Mouse (Mus musculus): ENCODE data around the gene Ms4a4b. TPM values are rescaled to one million over a fixed set of nuclear protein-coding genes. Genes with fewer than 3 reads are reported as not detected.
"Not testable (repeated sequence)": the region's sequence is repeated elsewhere in the genome, so short reads cannot be mapped to it uniquely, and the experiment has no call there.

The Ms4a4b gene
- polyA plus RNA-seq, 1 experiment from 2014 or later, result not detected

DNA sequence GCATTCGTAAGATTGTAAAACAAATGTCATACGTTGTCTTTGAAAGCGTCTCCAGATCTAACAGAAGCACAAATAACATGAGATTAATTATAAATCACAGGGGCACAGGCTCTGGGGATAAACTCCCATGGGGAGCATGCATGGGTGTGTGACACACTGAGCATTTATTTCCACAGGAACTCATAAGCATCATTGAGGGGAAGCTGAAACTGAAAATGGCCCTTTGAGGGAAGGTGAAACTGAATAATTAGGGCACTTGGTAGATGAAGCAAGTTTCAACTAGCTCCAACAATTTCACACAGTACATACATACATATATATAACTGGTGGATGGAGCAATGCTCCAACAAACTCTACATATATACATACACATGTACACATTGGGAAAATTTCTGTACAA, 51.2 kb downstream of the Ms4a4b start:
- H3K9me3 ChIP-seq (ENCODE audit: control insufficient read depth, low read length), result no peaks in the 10 kb centered on the region
- WGBS, result 89% methylated on average over 3 of the region's 3 CpGs

DNA sequence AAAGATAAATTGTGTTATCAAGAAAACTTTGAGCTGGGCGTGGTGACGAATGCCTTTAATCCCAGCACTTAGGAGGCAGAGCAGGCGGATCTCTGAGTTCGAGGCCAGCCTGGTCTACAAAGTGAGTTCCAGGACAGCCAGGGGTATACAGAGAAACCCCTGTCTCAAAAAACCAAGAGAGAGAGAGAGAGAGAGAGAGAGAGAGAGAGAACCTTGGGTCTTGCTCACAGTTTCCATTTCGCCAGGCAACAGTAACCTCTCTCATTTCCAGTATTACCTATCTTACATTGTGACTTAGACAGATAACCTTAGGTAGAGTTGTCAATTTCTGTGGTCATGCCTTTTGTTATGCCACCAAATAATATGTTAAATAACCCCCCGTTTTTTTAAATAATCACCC, 53.0 kb downstream of the Ms4a4b start:
- ATAC-seq (ENCODE audit: low FRiP score, low TSS enrichment), result no peak
- Histone ChIP-seq H3K9ac (replicated peaks; ENCODE audit: low read length) (no peak overlapping the region), H3K4me2 (ENCODE audit: low read length) (no peak overlapping the region), H3K4me3 (replicated peaks; ENCODE audit: low read depth, low read length) (no peak overlapping the region), H3K4me1 (ENCODE audit: control insufficient read depth, insufficient read depth, low read length) (no peaks in the 10 kb centered on the region), H3K36me3 (ENCODE audit: control insufficient read depth, insufficient read depth, low read length) (no peaks in the 10 kb centered on the region), H3K9me3 (ENCODE audit: control insufficient read depth, low read length) (no peaks in the 10 kb centered on the region), H3K27me3 (ENCODE audit: control insufficient read depth, insufficient read depth, low read length) (no peaks in the 10 kb centered on the region), H3K27ac (replicated peaks; ENCODE audit: low read depth, low read length) (no peak overlapping the region)
- 83% methylated on average over 6 of the region's 6 CpGs for WGBS
- DNase-seq, result no peak

More for the DNA sequence above, 51.2 kb downstream of the Ms4a4b start:
- H3K4me3 ChIP-seq (replicated peaks; ENCODE audit: low read depth, low read length), result no peak overlapping the region
- H3K4me2 ChIP-seq (ENCODE audit: low read length), result no peak overlapping the region
- no peaks in the 10 kb centered on the region for H3K27me3 ChIP-seq (ENCODE audit: control insufficient read depth, insufficient read depth, low read length)
- no peaks in the 10 kb centered on the region for H3K36me3 ChIP-seq (ENCODE audit: control insufficient read depth, insufficient read depth, low read length)
- DNase-seq (no peak), ATAC-seq (ENCODE audit: low FRiP score, low TSS enrichment) (no peak)
- no peaks in the 10 kb centered on the region for H3K4me1 ChIP-seq (ENCODE audit: control insufficient read depth, insufficient read depth, low read length)
- no peak overlapping the region for H3K27ac ChIP-seq (replicated peaks; ENCODE audit: low read depth, low read length)
- no peak overlapping the region for H3K9ac ChIP-seq (replicated peaks; ENCODE audit: low read length)

DNA sequence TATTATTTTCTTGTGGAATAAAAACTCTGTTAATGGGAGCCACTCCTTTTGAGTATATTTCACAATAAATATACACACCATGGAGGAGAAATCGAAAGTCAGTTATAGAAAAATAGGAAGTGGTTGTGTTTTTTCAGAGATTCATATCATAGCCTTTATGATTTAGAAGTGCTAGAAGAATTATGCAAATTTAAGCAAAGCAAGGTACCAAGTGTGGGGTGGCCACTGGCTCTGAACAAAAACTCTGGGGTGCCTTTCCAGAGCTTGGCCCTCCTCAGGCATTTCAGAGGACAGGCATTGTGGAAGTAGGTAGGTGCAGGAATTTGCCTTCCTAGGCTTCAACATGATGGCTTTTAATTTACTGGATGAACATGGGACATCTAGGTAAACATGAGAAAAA, 53.9 kb downstream of the Ms4a4b start:
- not testable (repeated sequence) for H3K9ac ChIP-seq (replicated peaks; ENCODE audit: low read length); H3K27ac ChIP-seq (replicated peaks; ENCODE audit: low read depth, low read length); H3K4me1 ChIP-seq (ENCODE audit: control insufficient read depth, insufficient read depth, low read length); H3K4me3 ChIP-seq (replicated peaks; ENCODE audit: low read depth, low read length); H3K9me3 ChIP-seq (ENCODE audit: control insufficient read depth, low read length); H3K4me2 ChIP-seq (ENCODE audit: low read length); H3K36me3 ChIP-seq (ENCODE audit: control insufficient read depth, insufficient read depth, low read length); DNase-seq; H3K27me3 ChIP-seq (ENCODE audit: control insufficient read depth, insufficient read depth, low read length); ATAC-seq (ENCODE audit: low FRiP score, low TSS enrichment)
- WGBS, result 91% methylated on average over 1 of the region's 1 CpGs

DNA sequence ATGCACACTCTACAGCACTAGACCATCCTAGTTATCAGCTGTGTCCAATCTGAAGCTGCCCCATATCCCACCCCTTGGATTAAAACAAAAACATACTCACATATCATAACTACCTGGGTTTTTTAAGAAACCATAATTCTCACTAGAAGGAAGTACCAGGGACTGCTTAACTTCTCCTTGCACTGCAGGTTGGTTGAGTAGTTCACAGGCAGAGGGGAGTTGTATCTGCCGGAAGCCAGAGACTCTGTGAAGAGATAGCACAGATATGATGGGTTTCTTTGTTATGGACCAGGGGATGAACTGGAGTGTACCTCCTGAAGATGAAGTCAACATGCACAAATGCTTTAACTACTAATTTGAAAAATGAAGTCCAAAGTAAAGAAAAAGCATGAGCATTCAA, 57.4 kb downstream of the Ms4a4b start:
- DNase-seq, result no peak
- Histone ChIP-seq H3K27ac (replicated peaks; ENCODE audit: low read depth, low read length) (no peak overlapping the region), H3K4me3 (replicated peaks; ENCODE audit: low read depth, low read length) (no peak overlapping the region), H3K9ac (replicated peaks; ENCODE audit: low read length) (no peak overlapping the region), H3K9me3 (ENCODE audit: control insufficient read depth, low read length) (no peaks in the 10 kb centered on the region), H3K4me1 (ENCODE audit: control insufficient read depth, insufficient read depth, low read length) (no peaks in the 10 kb centered on the region), H3K27me3 (ENCODE audit: control insufficient read depth, insufficient read depth, low read length) (no peaks in the 10 kb centered on the region), H3K36me3 (ENCODE audit: control insufficient read depth, insufficient read depth, low read length) (no peaks in the 10 kb centered on the region), H3K4me2 (ENCODE audit: low read length) (no peak overlapping the region)
- WGBS, result 95% methylated on average over 1 of the region's 1 CpGs
- no peak for ATAC-seq (ENCODE audit: low FRiP score, low TSS enrichment)

DNA sequence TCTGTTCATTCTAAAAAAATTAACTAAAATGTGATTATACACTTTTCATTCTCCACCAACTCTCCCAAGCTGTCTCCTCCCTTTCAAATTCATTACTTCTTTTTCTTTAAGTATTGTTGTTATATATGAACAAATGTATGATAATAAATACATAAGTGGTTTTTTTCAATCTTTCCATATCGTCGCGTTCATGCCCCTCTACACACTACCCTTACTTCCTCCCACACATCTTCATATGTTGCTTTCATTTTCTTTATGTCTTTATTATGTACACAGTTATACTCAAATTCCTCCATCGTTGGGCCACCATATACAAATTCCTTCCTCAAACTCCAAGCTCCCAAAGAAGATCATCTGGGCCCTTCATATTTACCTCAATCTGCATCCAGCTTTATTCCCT, 58.0 kb downstream of the Ms4a4b start:
- WGBS, result 91% methylated on average over 4 of the region's 4 CpGs
- H3K27me3 ChIP-seq (ENCODE audit: control insufficient read depth, insufficient read depth, low read length), result no peaks in the 10 kb centered on the region
- DNase-seq (no peak), ATAC-seq (ENCODE audit: low FRiP score, low TSS enrichment) (no peak)
- no peak overlapping the region for H3K4me2 ChIP-seq (ENCODE audit: low read length)
- H3K4me1 ChIP-seq (ENCODE audit: control insufficient read depth, insufficient read depth, low read length), result no peaks in the 10 kb centered on the region
- no peaks in the 10 kb centered on the region for H3K36me3 ChIP-seq (ENCODE audit: control insufficient read depth, insufficient read depth, low read length)
- H3K9ac ChIP-seq (replicated peaks; ENCODE audit: low read length), result no peak overlapping the region
- no peak overlapping the region for H3K4me3 ChIP-seq (replicated peaks; ENCODE audit: low read depth, low read length)
- no peak overlapping the region for H3K27ac ChIP-seq (replicated peaks; ENCODE audit: low read depth, low read length)
- H3K9me3 ChIP-seq (ENCODE audit: control insufficient read depth, low read length), result no peaks in the 10 kb centered on the region

DNA sequence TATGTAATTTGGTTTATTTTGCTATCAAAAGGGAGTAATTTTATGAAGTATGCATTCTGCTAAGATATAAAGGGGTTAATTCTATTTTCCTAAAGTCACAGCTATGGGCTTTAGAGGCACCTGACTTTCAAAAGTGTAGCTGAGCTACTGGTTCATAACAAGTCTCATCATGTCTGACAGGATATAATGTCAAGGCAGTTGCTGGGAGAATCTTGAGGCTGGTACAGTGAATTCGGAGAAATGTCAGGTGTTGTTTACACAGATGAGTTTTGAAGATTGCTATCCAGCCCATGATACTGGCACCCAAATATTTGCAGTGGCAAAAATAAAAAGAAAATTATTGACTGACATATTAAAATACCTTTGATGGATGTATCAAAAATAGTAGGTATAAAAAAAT, 61.5 kb downstream of the Ms4a4b start:
- no peak overlapping the region for H3K27ac ChIP-seq (replicated peaks; ENCODE audit: low read depth, low read length)
- H3K27me3 ChIP-seq (ENCODE audit: control insufficient read depth, insufficient read depth, low read length), result no peaks in the 10 kb centered on the region
- H3K36me3 ChIP-seq (ENCODE audit: control insufficient read depth, insufficient read depth, low read length), result no peaks in the 10 kb centered on the region
- WGBS, result 91% methylated on average over 1 of the region's 1 CpGs
- ATAC-seq (ENCODE audit: low FRiP score, low TSS enrichment) (no peak), DNase-seq (no peak)
- H3K4me3 ChIP-seq (replicated peaks; ENCODE audit: low read depth, low read length), result no peak overlapping the region
- H3K4me2 ChIP-seq (ENCODE audit: low read length), result no peak overlapping the region
- H3K9ac ChIP-seq (replicated peaks; ENCODE audit: low read length), result no peak overlapping the region
- H3K4me1 ChIP-seq (ENCODE audit: control insufficient read depth, insufficient read depth, low read length), result no peaks in the 10 kb centered on the region
- H3K9me3 ChIP-seq (ENCODE audit: control insufficient read depth, low read length), result no peaks in the 10 kb centered on the region

DNA sequence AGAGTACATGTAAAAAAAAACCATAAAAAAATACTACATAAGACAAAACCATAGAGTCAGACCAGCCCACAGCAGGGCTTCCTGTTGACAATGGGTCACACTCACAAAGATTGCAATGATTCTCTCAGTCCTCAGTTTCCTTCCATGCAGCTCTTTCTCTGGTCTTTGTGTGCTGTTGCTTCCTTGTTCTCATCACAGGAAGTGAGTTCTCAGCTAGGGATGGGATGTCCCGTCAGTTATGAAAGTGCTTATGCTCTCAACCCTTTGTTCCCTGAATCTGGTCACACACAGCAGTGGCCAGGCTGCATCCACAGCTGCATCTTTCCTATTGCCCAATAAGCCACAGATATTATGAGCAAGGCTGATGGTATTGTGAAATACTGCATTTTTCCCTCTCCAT, 70.1 kb downstream of the Ms4a4b start:
- 70% methylated on average over 1 of the region's 1 CpGs for WGBS

DNA sequence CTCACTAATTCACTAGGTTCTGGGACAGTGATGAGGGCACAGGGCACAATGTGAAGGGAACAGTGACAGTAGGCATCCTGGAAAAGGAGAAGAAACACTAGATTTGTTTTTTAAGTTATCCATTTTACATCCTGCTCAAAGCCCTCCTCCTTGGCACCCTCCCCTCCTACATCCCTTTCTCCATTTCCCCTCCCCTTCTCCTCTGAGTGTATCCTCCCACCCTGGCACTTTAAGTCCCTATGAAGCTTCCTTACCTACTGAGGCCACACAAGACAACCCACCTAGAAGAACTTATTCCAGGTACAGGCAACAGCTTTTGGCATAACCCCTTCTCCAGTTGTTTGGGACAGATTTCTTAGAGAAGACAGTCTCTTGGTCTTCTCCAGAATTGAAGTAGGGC, 72.9 kb downstream of the Ms4a4b start, which contains the start of gene Ms4a6b:
Gene Ms4a6b (plus strand): TSS at position 267 of the 400 bp plus-strand sequence.
- Histone ChIP-seq H3K4me1 (ENCODE audit: control insufficient read depth, insufficient read depth, low read length) (no peaks in the 10 kb centered on the region), H3K4me2 (ENCODE audit: low read length) (no peak within 1 kb of the TSS), H3K27me3 (ENCODE audit: control insufficient read depth, insufficient read depth, low read length) (no peaks in the 10 kb centered on the region), H3K36me3 (ENCODE audit: control insufficient read depth, insufficient read depth, low read length) (no peaks in the 10 kb centered on the region), H3K9me3 (ENCODE audit: control insufficient read depth, low read length) (no peaks in the 10 kb centered on the region), H3K4me3 (replicated peaks; ENCODE audit: low read depth, low read length) (no peak within 1 kb of the TSS), H3K27ac (replicated peaks; ENCODE audit: low read depth, low read length) (no peak within 1 kb of the TSS), H3K9ac (replicated peaks; ENCODE audit: low read length) (no peak within 1 kb of the TSS)
- no peak for DNase-seq
- no peak for ATAC-seq (ENCODE audit: low FRiP score, low TSS enrichment)

More for the DNA sequence above, 70.1 kb downstream of the Ms4a4b start:
- Histone ChIP-seq H3K4me2 (ENCODE audit: low read length) (no peak overlapping the region), H3K27me3 (ENCODE audit: control insufficient read depth, insufficient read depth, low read length) (no peaks in the 10 kb centered on the region), H3K9ac (replicated peaks; ENCODE audit: low read length) (no peak overlapping the region), H3K4me1 (ENCODE audit: control insufficient read depth, insufficient read depth, low read length) (no peaks in the 10 kb centered on the region), H3K36me3 (ENCODE audit: control insufficient read depth, insufficient read depth, low read length) (no peaks in the 10 kb centered on the region), H3K9me3 (ENCODE audit: control insufficient read depth, low read length) (no peaks in the 10 kb centered on the region), H3K27ac (replicated peaks; ENCODE audit: low read depth, low read length) (no peak overlapping the region), H3K4me3 (replicated peaks; ENCODE audit: low read depth, low read length) (no peak overlapping the region)
- DNase-seq (no peak), ATAC-seq (ENCODE audit: low FRiP score, low TSS enrichment) (no peak)

Measured in midbrain, embryonic 14.5 days (tissue).